Mouse (Mus musculus) intestine, embryonic 14.5 days (tissue): ENCODE measurements around the gene Galns. TPM values are rescaled to one million over a fixed set of nuclear protein-coding genes. Genes with fewer than 3 reads are reported as not detected.

Experiments used
- ATAC-seq: fragments of 200-750 bp; cut with Nextera tagmentation; replicated peaks from 2 replicates; pipeline ENCODE4 v1.8.0; 2017; ENCODE audit warnings: low read depth, moderate number of reproducible peaks, moderate TSS enrichment, moderate library complexity; ENCODE audit not compliant: low FRiP score, low TSS enrichment
- DNase-seq: peaks from one replicate; pipeline ENCODE4 v3.0.0-alpha.2; 2018; ENCODE audit warnings: low spot score
- H3K27ac ChIP-seq: fragments of 300-500 bp; sonication (generic); 2 replicates; pipeline ENCODE4 v1.5.1; 2014; ENCODE audit warnings: low read depth, mild to moderate bottlenecking, control low read depth
- H3K27me3 ChIP-seq: fragments of 300-500 bp; sonication (generic); replicated peaks from 2 replicates; pipeline ENCODE4 v1.6.1; 2014; ENCODE audit warnings: low read length, control low read depth; ENCODE audit not compliant: control insufficient read depth, insufficient read depth
- H3K36me3 ChIP-seq: fragments of 300-500 bp; sonication (generic); 2 replicates; pipeline ENCODE4 v1.6.1; 2014; ENCODE audit warnings: low read length, control low read depth; ENCODE audit not compliant: control insufficient read depth, insufficient read depth
- H3K4me1 ChIP-seq: fragments of 300-500 bp; sonication (generic); replicated peaks from 2 replicates; pipeline ENCODE4 v1.6.1; 2014; ENCODE audit warnings: low read length, control low read depth, mixed read lengths; ENCODE audit not compliant: control insufficient read depth, insufficient read depth
- H3K4me2 ChIP-seq: fragments of 300-500 bp; sonication (generic); 2 replicates; pipeline ENCODE4 v1.6.1; 2014; ENCODE audit warnings: low read length
- H3K4me3 ChIP-seq: fragments of 300-500 bp; sonication (generic); 2 replicates; pipeline ENCODE4 v1.5.1; 2014; ENCODE audit warnings: low read depth, low read length, control low read depth, mixed read lengths
- H3K9ac ChIP-seq: fragments of 300-500 bp; sonication (generic); 2 replicates; pipeline ENCODE4 v1.6.1; 2014; ENCODE audit warnings: mild to moderate bottlenecking, low read length
- H3K9me3 ChIP-seq: fragments of 300-500 bp; sonication (generic); 2 replicates; pipeline ENCODE4 v1.6.1; 2016; ENCODE audit warnings: low read length, control low read depth; ENCODE audit not compliant: control insufficient read depth
- WGBS: fragments of 180-500 bp; shearing (Covaris S2); extraction: QIAGEN DNeasy Blood & Tissue Kit; methylation state at CpG from one replicate; pipeline ENCODE4 v1.1.7; 2014; 5-methylcytosine and 5-hydroxymethylcytosine counted together
- polyA plus RNA-seq: library from polyadenylated mRNA; unstranded; fragments of >200 nt; fragmentation: Nextera tagmentation; extraction: Ambion mirVana; gene quantifications from 2 replicates; pipeline ENCODE4 v1.2.1, GENCODE M21; 2014

Gene Galns
- polyA plus RNA-seq, 1 experiment from 2014 or later = 12.2 TPM

- DNase-seq = no peak
- Histone ChIP-seq H3K4me1 (no peaks in the 10 kb centered on the region), H3K4me2 (no peak overlapping the region), H3K27ac (no peak overlapping the region), H3K36me3 (peaks cover 11% of the 10 kb centered on the region; the same call in 1 of the 2 replicates), H3K9ac (no peak overlapping the region), H3K4me3 (no peak overlapping the region), H3K27me3 (no peaks in the 10 kb centered on the region), H3K9me3 (no peaks in the 10 kb centered on the region)
- WGBS = 58% methylated on average over 12 of the region's 12 CpGs
- ATAC-seq = no peak
Observed at GRCm38 (mm10) chr8:122593240-122593639, 18.0 kb downstream of the Galns start.

- ATAC-seq (no peak), DNase-seq (no peak)
- H3K27ac ChIP-seq = no peak overlapping the region
- no peaks in the 10 kb centered on the region for H3K36me3 ChIP-seq
- no peak overlapping the region for H3K4me3 ChIP-seq
- H3K9ac ChIP-seq = no peak overlapping the region
- WGBS = 71% methylated on average over 10 of the region's 10 CpGs
- H3K9me3 ChIP-seq = no peaks in the 10 kb centered on the region
- H3K4me2 ChIP-seq = no peak overlapping the region
- no peaks in the 10 kb centered on the region for H3K27me3 ChIP-seq
- H3K4me1 ChIP-seq = peaks cover 9% of the 10 kb centered on the region
Observed at GRCm38 (mm10) chr8:122586749-122587148, 24.5 kb downstream of the Galns start.

GRCm38 (mm10) chr8:122586171-122586570 lies 25.1 kb downstream of the Galns start:
- ATAC-seq (no peak), DNase-seq (no peak)
- WGBS = 71% methylated on average over 7 of the region's 7 CpGs
- H3K9me3 ChIP-seq = no peaks in the 10 kb centered on the region
- H3K4me3 ChIP-seq = no peak overlapping the region
- H3K36me3 ChIP-seq = no peaks in the 10 kb centered on the region
- H3K27me3 ChIP-seq = no peaks in the 10 kb centered on the region
- H3K9ac ChIP-seq = no peak overlapping the region
- H3K4me1 ChIP-seq = peaks cover 9% of the 10 kb centered on the region
- 0 out of 2 replicates have a peak overlapping the region, but pooled peaks have one; percentile 23 for H3K27ac ChIP-seq
- H3K4me2 ChIP-seq = no peak overlapping the region

- no peaks in the 10 kb centered on the region for H3K27me3 ChIP-seq
- H3K36me3 ChIP-seq = no peaks in the 10 kb centered on the region
- no peaks in the 10 kb centered on the region for H3K9me3 ChIP-seq
- H3K4me3 ChIP-seq = no peak overlapping the region
- DNase-seq (no peak), ATAC-seq (0 out of 2 replicates have a peak, but pooled peaks have one; percentile 24)
- 32% methylated on average over 14 of the region's 14 CpGs for WGBS
- H3K4me2 ChIP-seq = no peak overlapping the region
- no peak overlapping the region for H3K9ac ChIP-seq
- H3K27ac ChIP-seq = peak overlapping the region; percentile 23; the same call in 1 of the 2 replicates
- peaks cover 9% of the 10 kb centered on the region for H3K4me1 ChIP-seq
Observed at GRCm38 (mm10) chr8:122585411-122585891, 25.8 kb downstream of the Galns start.

GRCm38 (mm10) chr8:122584981-122585380 lies 26.3 kb downstream of the Galns start:
- WGBS = 85% methylated on average over 9 of the region's 9 CpGs
- H3K27me3 ChIP-seq = no peaks in the 10 kb centered on the region
- ATAC-seq = no peak
- H3K36me3 ChIP-seq = no peaks in the 10 kb centered on the region
- H3K4me1 ChIP-seq = peaks cover 10% of the 10 kb centered on the region
- H3K4me2 ChIP-seq = no peak overlapping the region
- H3K9me3 ChIP-seq = no peaks in the 10 kb centered on the region
- H3K4me3 ChIP-seq = no peak overlapping the region
- no peak for DNase-seq
- H3K27ac ChIP-seq = 0 out of 2 replicates have a peak overlapping the region, but pooled peaks have one; percentile 23
- no peak overlapping the region for H3K9ac ChIP-seq

- Histone ChIP-seq H3K9me3 (no peaks in the 10 kb centered on the region), H3K4me3 (no peak overlapping the region), H3K36me3 (no peaks in the 10 kb centered on the region), H3K27me3 (no peaks in the 10 kb centered on the region), H3K9ac (no peak overlapping the region), H3K27ac (no peak overlapping the region), H3K4me1 (peaks cover 24% of the 10 kb centered on the region), H3K4me2 (no peak overlapping the region)
- WGBS = 25% methylated on average over 14 of the region's 15 CpGs
- DNase-seq (no peak), ATAC-seq (no peak)
Observed at GRCm38 (mm10) chr8:122580926-122581325, 30.3 kb downstream of the Galns start.

- H3K4me3 ChIP-seq = no peak overlapping the region
- H3K4me2 ChIP-seq = no peak overlapping the region
- H3K36me3 ChIP-seq = no peaks in the 10 kb centered on the region
- H3K9ac ChIP-seq = no peak overlapping the region
- DNase-seq (no peak), ATAC-seq (no peak)
- WGBS = 33% methylated on average over 7 of the region's 7 CpGs
- peaks cover 35% of the 10 kb centered on the region for H3K4me1 ChIP-seq
- no peaks in the 10 kb centered on the region for H3K27me3 ChIP-seq
- no peaks in the 10 kb centered on the region for H3K9me3 ChIP-seq
- no peak overlapping the region for H3K27ac ChIP-seq
Observed at GRCm38 (mm10) chr8:122579196-122579595, 32.1 kb downstream of the Galns start.

GRCm38 (mm10) chr8:122577116-122577515 lies 34.1 kb downstream of the Galns start:
- Histone ChIP-seq H3K4me2 (peak overlapping the region; percentile 80), H3K36me3 (peaks cover 17% of the 10 kb centered on the region), H3K27ac (no peak overlapping the region; the same call in 1 of the 2 replicates), H3K4me1 (peaks cover 35% of the 10 kb centered on the region), H3K4me3 (peak overlapping the region; percentile 71), H3K9me3 (no peaks in the 10 kb centered on the region), H3K27me3 (no peaks in the 10 kb centered on the region), H3K9ac (no peak overlapping the region)
- whole genome bisulfite sequencing = 21% methylated on average over 10 of the region's 10 CpGs
- DNase-seq (no peak), ATAC-seq (peak; percentile 36)

GRCm38 (mm10) chr8:122576648-122577022 lies 34.6 kb downstream of the Galns start, which contains the start of gene Aprt:
Gene Aprt, minus strand, starts transcription at chr8:122576909.
- H3K27me3 ChIP-seq = no peaks in the 10 kb centered on the region
- peak; percentile 87 for ATAC-seq
- H3K4me1 ChIP-seq = peaks cover 35% of the 10 kb centered on the region
- peak within 1 kb of the TSS; percentile 89 for H3K9ac ChIP-seq
- peak within 1 kb of the TSS; percentile 79 for H3K27ac ChIP-seq
- no peaks in the 10 kb centered on the region for H3K9me3 ChIP-seq
- H3K36me3 ChIP-seq = peaks cover 22% of the 10 kb centered on the region
- H3K4me3 ChIP-seq = peak within 1 kb of the TSS; percentile 71
- under 1% methylated on average over 39 of the region's 39 CpGs for WGBS
- H3K4me2 ChIP-seq = peak within 1 kb of the TSS; percentile 80
- peak; percentile 99 for DNase-seq
